Mouse (Mus musculus) brain, embryonic 14.5 days (tissue): ENCODE measurements around the gene Wnt10b.

ENCODE experiments used
- CTCF ChIP-seq: fragments of 200-500 bp; IDR thresholded peaks from 2 replicates; pipeline ENCODE4 v1.5.1; 2012; ENCODE audit warnings: inconsistent platforms, mild to moderate bottlenecking, moderate library complexity, borderline replicate concordance; ENCODE audit not compliant: insufficient read depth, insufficient read length; ENCODE audit errors: extremely low read depth
- POLR2A ChIP-seq: fragments of 200-500 bp; IDR thresholded peaks from 2 replicates; pipeline ENCODE4 v1.6.1; 2012; ENCODE audit warnings: mild to moderate bottlenecking, inconsistent platforms, borderline replicate concordance; ENCODE audit not compliant: poor library complexity, insufficient read depth, insufficient read length, severe bottlenecking; ENCODE audit errors: extremely low read depth

GRCm38 (mm10) chr15:98727443-98728321, 50.3 kb downstream of the Wnt10b start, which contains the start of gene Fkbp11:
- TF ChIP-seq POLR2A: no peak
- TF ChIP-seq CTCF: no peak
